Comparison of ENCODE assay signal across 8 mouse cellular contexts in genomic region chr8:124897386-124898250, GRCm38 (mm10). TPM values are rescaled to one million over a fixed set of nuclear protein-coding genes. Genes with fewer than 3 reads are reported as not detected.
DNase-seq lines count a peak whose midpoint lies in the region; ATAC-seq and TF ChIP-seq lines count a peak whose summit lies in the region.

Gene Exoc8, minus strand, starts transcription at chr8:124897705.
Gene Sprtn, plus strand, starts transcription at chr8:124897886.

- peak; percentile 93 for ATAC-seq in embryonic facial prominence, embryonic 14.5 days (ENCODE audit: low read depth)
- ATAC-seq in limb, embryonic 13.5 days (ENCODE audit: low FRiP score, low read depth), result peak; percentile 86
- ATAC-seq in midbrain, embryonic 16.5 days, result peak; percentile 94

- peak within 1 kb of the TSS; percentile 82 for H3K9ac ChIP-seq in embryonic facial prominence, embryonic 14.5 days (ENCODE audit: low read depth, low read length)
- peak within 1 kb of the TSS; percentile 95 for H3K9ac ChIP-seq in heart, adult 2 months (ENCODE audit: low read depth, low read length)
- peak within 1 kb of the TSS; percentile 92 for H3K9ac ChIP-seq in limb, embryonic 13.5 days
- H3K9ac ChIP-seq in midbrain, embryonic 16.5 days (ENCODE audit: low read depth, low read length), result peak within 1 kb of the TSS; percentile 88

- peak within 1 kb of the TSS; percentile 91 for H3K4me2 ChIP-seq in embryonic facial prominence, embryonic 14.5 days (ENCODE audit: low read depth, low read length)
- peak within 1 kb of the TSS; percentile 98 for H3K4me2 ChIP-seq in limb, embryonic 13.5 days (replicated peaks)
- peak within 1 kb of the TSS; percentile 89 for H3K4me2 ChIP-seq in midbrain, embryonic 16.5 days (ENCODE audit: low read length)

- peak; percentile 88 for TF ChIP-seq POLR2A in heart, adult 2 months (IDR thresholded peaks at IDR 0.05; ENCODE audit: insufficient read depth, low read depth, low read length)

- H3K4me1 ChIP-seq in embryonic facial prominence, embryonic 14.5 days (ENCODE audit: control insufficient read depth, insufficient read depth, low read length), result peaks cover 13% of the 10 kb centered on the region
- H3K4me1 ChIP-seq in heart, adult 2 months (ENCODE audit: control insufficient read depth, insufficient read depth, low read length), result peaks cover 15% of the 10 kb centered on the region
- H3K4me1 ChIP-seq in limb, embryonic 13.5 days, result peaks cover 22% of the 10 kb centered on the region
- H3K4me1 ChIP-seq in midbrain, embryonic 16.5 days (ENCODE audit: control insufficient read depth, insufficient read depth, low read length), result peaks cover 32% of the 10 kb centered on the region

- no peak for TF ChIP-seq CTCF in heart, adult 2 months (IDR thresholded peaks at IDR 0.05)

- H3K79me2 ChIP-seq in heart, adult 2 months (replicated peaks; ENCODE audit: control insufficient read depth, insufficient read depth, low read length), result peaks cover 1% of the 10 kb centered on the region

- H3K27me3 ChIP-seq in embryonic facial prominence, embryonic 14.5 days (replicated peaks; ENCODE audit: control insufficient read depth, insufficient read depth, low read length), result no peaks in the 10 kb centered on the region
- no peaks in the 10 kb centered on the region for H3K27me3 ChIP-seq in heart, adult 2 months (ENCODE audit: control insufficient read depth, insufficient read depth, low read length)
- H3K27me3 ChIP-seq in limb, embryonic 13.5 days, result no peaks in the 10 kb centered on the region
- no peaks in the 10 kb centered on the region for H3K27me3 ChIP-seq in midbrain, embryonic 16.5 days (ENCODE audit: control insufficient read depth, insufficient read depth, low read depth, low read length)

- H3K36me3 ChIP-seq in embryonic facial prominence, embryonic 14.5 days (ENCODE audit: control insufficient read depth, insufficient read depth, low read length), result peaks cover 54% of the 10 kb centered on the region
- H3K36me3 ChIP-seq in heart, adult 2 months (ENCODE audit: control insufficient read depth, insufficient read depth, low read length), result peaks cover 17% of the 10 kb centered on the region
- peaks cover 57% of the 10 kb centered on the region for H3K36me3 ChIP-seq in limb, embryonic 13.5 days
- peaks cover 34% of the 10 kb centered on the region for H3K36me3 ChIP-seq in midbrain, embryonic 16.5 days (ENCODE audit: control insufficient read depth, insufficient read depth, low read length)

- TF ChIP-seq EP300 in heart, adult 2 months (IDR thresholded peaks at IDR 0.05; ENCODE audit: insufficient read depth, low read depth, low read length), result no peak

- H3K27ac ChIP-seq in embryonic facial prominence, embryonic 14.5 days (replicated peaks; ENCODE audit: low read depth, low read length), result peak within 1 kb of the TSS; percentile 70
- peak within 1 kb of the TSS; percentile 95 for H3K27ac ChIP-seq in heart, adult 2 months
- H3K27ac ChIP-seq in limb, embryonic 13.5 days, result peak within 1 kb of the TSS; percentile 69
- H3K27ac ChIP-seq in midbrain, embryonic 16.5 days (ENCODE audit: low read length), result peak within 1 kb of the TSS; percentile 88

- intact Hi-C loops in heart, adult 2 months (cut with DNase I), result loop anchor here (2.0 to 5.0 kb wide), 3 partner anchors 49 to 137 kb away; partner anchors contain the start of gene Tsnax

- peak within 1 kb of the TSS; percentile 90 for H3K4me3 ChIP-seq in embryonic facial prominence, embryonic 14.5 days (ENCODE audit: low read depth, low read length)
- peak within 1 kb of the TSS; percentile 83 for H3K4me3 ChIP-seq in heart, adult 2 months
- H3K4me3 ChIP-seq in limb, embryonic 13.5 days, result peak within 1 kb of the TSS; percentile 97
- H3K4me3 ChIP-seq in midbrain, embryonic 16.5 days (ENCODE audit: low read depth, low read length), result peak within 1 kb of the TSS; percentile 99

- DNase-seq in 3T3-L1 (ENCODE audit: low read depth, low spot score), result peak; percentile 91
- DNase-seq in adrenal gland, postnatal 4 days (ENCODE audit: low spot score in 2 of 2), result peak; percentile 99
- DNase-seq in embryonic facial prominence, embryonic 14.5 days (ENCODE audit: low spot score), result peak; percentile 97
- DNase-seq in heart, adult 2 months, result peak; percentile 98 to 99
- DNase-seq in kidney, adult 8-10 months, result peak; percentile 93 to 96
- peak; percentile 98 for DNase-seq in spleen, postnatal 10 days (ENCODE audit: low spot score in 2 of 2)

- WGBS in embryonic facial prominence, embryonic 14.5 days, result under 1% methylated on average over 75 of the region's 114 CpGs
- under 1% methylated on average over 113 of the region's 114 CpGs for WGBS in heart, adult 2 months
- under 1% methylated on average over 113 of the region's 114 CpGs for WGBS in limb, embryonic 13.5 days
- under 1% methylated on average over 114 of the region's 114 CpGs for WGBS in midbrain, embryonic 16.5 days

- no peaks in the 10 kb centered on the region for H3K9me3 ChIP-seq in embryonic facial prominence, embryonic 14.5 days (ENCODE audit: control insufficient read depth, low read length)
- H3K9me3 ChIP-seq in limb, embryonic 13.5 days, result no peaks in the 10 kb centered on the region
- H3K9me3 ChIP-seq in midbrain, embryonic 16.5 days (replicated peaks; ENCODE audit: control insufficient read depth, low read length, poor library complexity, severe bottlenecking), result no peaks in the 10 kb centered on the region

RNA-seq across cellular contexts. Expression of gene Exoc8, which starts in this region (rescaled TPM):
- 10 to 100 TPM; 17.1 to 19.8 TPM for total RNA-seq in adrenal gland, postnatal 4 days (2021)
- polyA plus RNA-seq in embryonic facial prominence, embryonic 14.5 days (2014; fragmentation: Nextera tagmentation; extraction: Ambion mirVana), result 5.4 and 7.2 TPM in 2 replicates
- total RNA-seq in heart, adult 2 months (2021), result 10 to 100 TPM; 18.8 to 20.2 TPM
- 6.8 and 9.7 TPM in 2 replicates for polyA plus RNA-seq in heart, adult 2 months (2012; rRNA removed)
- 8.4 and 8.5 TPM in 2 replicates for polyA plus RNA-seq in limb, embryonic 13.5 days (2015; fragmentation: Nextera tagmentation; extraction: Ambion mirVana)
- 14.1 and 15.3 TPM in 2 replicates for polyA plus RNA-seq in midbrain, embryonic 16.5 days (2015; fragmentation: Nextera tagmentation; extraction: Ambion mirVana)

RNA-seq across cellular contexts. Expression of gene Sprtn, which starts in this region (rescaled TPM):
- total RNA-seq in adrenal gland, postnatal 4 days (2021), result 10 to 100 TPM; 26.1 to 28.0 TPM
- polyA plus RNA-seq in embryonic facial prominence, embryonic 14.5 days (2014; fragmentation: Nextera tagmentation; extraction: Ambion mirVana), result 9.8 and 10.0 TPM in 2 replicates
- 10 to 100 TPM; 10.3 TPM for total RNA-seq in heart, adult 2 months (2021)
- 8.3 and 13.7 TPM in 2 replicates for polyA plus RNA-seq in heart, adult 2 months (2012; rRNA removed)
- 9.1 and 9.3 TPM in 2 replicates for polyA plus RNA-seq in limb, embryonic 13.5 days (2015; fragmentation: Nextera tagmentation; extraction: Ambion mirVana)
- polyA plus RNA-seq in midbrain, embryonic 16.5 days (2015; fragmentation: Nextera tagmentation; extraction: Ambion mirVana), result 9.0 and 9.4 TPM in 2 replicates

Comparison
In these comparisons a context has a peak if more than half of its experiments do, and no peak if none do; other contexts are left out.
1. Peak in every context shown above with its lines: DNase-seq, ATAC-seq, H3K4me3 ChIP-seq and H3K27ac ChIP-seq.